In genomic region chr13:99241984-99242383, GRCm38 (mm10) we compare ENCODE assay signal across 26 mouse cellular contexts. TPM values are rescaled to one million over a fixed set of nuclear protein-coding genes. Genes with fewer than 3 reads are reported as not detected.
DNase-seq lines count a peak whose midpoint lies in the region; ATAC-seq and TF ChIP-seq lines count a peak whose summit lies in the region.
"Had no signal": no experiment of that assay in that cellular context is flagged by ENCODE, and none has a peak within 500 bp of the region (broad histone marks: within the 10 kb centered on the region; RNA-seq: fewer than 3 reads in every experiment).

No protein-coding gene starts in this region.

- no peaks in the 10 kb centered on the region for H3K27me3 ChIP-seq in kidney, embryonic 15.5 days
- H3K27me3 ChIP-seq in midbrain, embryonic 11.5 days (ENCODE audit: control insufficient read depth, insufficient read depth, low read length): no peaks in the 10 kb centered on the region
- H3K27me3 ChIP-seq: forebrain, embryonic 13.5 days; hindbrain, embryonic 13.5 days; intestine, embryonic 15.5 days; Patski had no signal

- H3K4me2 ChIP-seq in kidney, embryonic 15.5 days: no peak overlapping the region
- no peak overlapping the region for H3K4me2 ChIP-seq in midbrain, embryonic 11.5 days
- H3K4me2 ChIP-seq: forebrain, embryonic 13.5 days; heart, embryonic 11.5 days; hindbrain, embryonic 13.5 days; intestine, embryonic 15.5 days had no signal

- H3K4me1 ChIP-seq in kidney, embryonic 15.5 days: peaks cover 50% of the 10 kb centered on the region
- H3K4me1 ChIP-seq in midbrain, embryonic 11.5 days (ENCODE audit: control insufficient read depth, insufficient read depth, low read length): peaks cover 12% of the 10 kb centered on the region

- H3K4me3 ChIP-seq in gastrocnemius, adult 2 months: no peak overlapping the region
- no peak overlapping the region for H3K4me3 ChIP-seq in kidney, embryonic 15.5 days (replicated peaks)
- no peak overlapping the region for H3K4me3 ChIP-seq in midbrain, embryonic 11.5 days (ENCODE audit: low read depth, low read length)
- H3K4me3 ChIP-seq: forebrain, embryonic 10.5 days; forebrain, embryonic 13.5 days; hindbrain, embryonic 10.5 days; hindbrain, embryonic 13.5 days; intestine, embryonic 15.5 days had no signal

- intact Hi-C loops in gastrocnemius, adult 2 months (cut with DNase I): no loop called here
- intact Hi-C loops in gastrocnemius, postnatal 14 days (cut with DNase I; ENCODE audit: low total_unique reads): no loop called here

- WGBS in kidney, embryonic 15.5 days: 80% methylated on average over 3 of the region's 3 CpGs
- WGBS in midbrain, embryonic 11.5 days: 83% methylated on average over 3 of the region's 3 CpGs

- no peak overlapping the region for H3K9ac ChIP-seq in kidney, embryonic 15.5 days
- no peak overlapping the region for H3K9ac ChIP-seq in midbrain, embryonic 11.5 days (ENCODE audit: low read length)
- H3K9ac ChIP-seq: forebrain, embryonic 13.5 days; forebrain, postnatal 0 days; hindbrain, embryonic 13.5 days; intestine, embryonic 15.5 days had no signal

- no peaks in the 10 kb centered on the region for H3K9me3 ChIP-seq in kidney, embryonic 15.5 days (replicated peaks)
- no peaks in the 10 kb centered on the region for H3K9me3 ChIP-seq in midbrain, embryonic 11.5 days (ENCODE audit: control insufficient read depth, low read length)
- H3K9me3 ChIP-seq: forebrain, embryonic 10.5 days; forebrain, embryonic 13.5 days; G1E; hindbrain, embryonic 10.5 days; hindbrain, embryonic 13.5 days; intestine, embryonic 15.5 days had no signal

- DNase-seq in gastrocnemius, adult 2 months: no peak
- no peak for DNase-seq in gastrocnemius, postnatal 14 days
- DNase-seq in kidney, adult 18-20 months: no peak
- DNase-seq in midbrain, embryonic 11.5 days (ENCODE audit: low spot score, missing footprints): no peak
- DNase-seq: adrenal gland, postnatal 10 days; adrenal gland, postnatal 36 days; B cell, adult 2 months; cerebellum, adult 18-20 months; cerebellum, adult 9-10 months; cerebellum, postnatal 14 days; forebrain, postnatal 0 days; gastrocnemius, postnatal 36 days; heart, adult 18-20 months; heart, postnatal 36 days had no signal

- no peak for ATAC-seq in kidney, embryonic 15.5 days (replicated peaks; ENCODE audit: low FRiP score)
- ATAC-seq in megakaryocyte, adult 5-6 weeks (ENCODE audit: poor library complexity, severe bottlenecking): peak; percentile 48
- no peak for ATAC-seq in midbrain, embryonic 11.5 days (ENCODE audit: low FRiP score)
- ATAC-seq: forebrain, embryonic 13.5 days; forebrain, postnatal 0 days; hindbrain, embryonic 16.5 days; intestine, embryonic 15.5 days; Patski had no signal

- TF ChIP-seq CTCF in gastrocnemius, adult 2 months (IDR thresholded peaks at IDR 0.05): no peak

- peak overlapping the region; percentile 49; the same call in 1 of the 2 replicates for H3K27ac ChIP-seq in gastrocnemius, adult 2 months
- 0 out of 2 replicates have a peak overlapping the region, but pooled peaks have one; percentile 13 for H3K27ac ChIP-seq in kidney, embryonic 15.5 days
- no peak overlapping the region for H3K27ac ChIP-seq in midbrain, embryonic 11.5 days (ENCODE audit: low read depth, low read length)
- H3K27ac ChIP-seq: forebrain, embryonic 10.5 days; forebrain, embryonic 13.5 days; hindbrain, embryonic 10.5 days; hindbrain, embryonic 13.5 days; intestine, embryonic 15.5 days had no signal

- H3K36me3 ChIP-seq in kidney, embryonic 15.5 days: no peaks in the 10 kb centered on the region
- H3K36me3 ChIP-seq in midbrain, embryonic 11.5 days (ENCODE audit: control insufficient read depth, insufficient read depth, low read length): no peaks in the 10 kb centered on the region
- H3K36me3 ChIP-seq: forebrain, embryonic 10.5 days; G1E; hindbrain, embryonic 10.5 days; hindbrain, embryonic 13.5 days; intestine, embryonic 15.5 days had no signal

RNA-seq across cellular contexts. Expression of gene Zfp366, which starts 57.4 kb away (rescaled TPM):
- total RNA-seq in gastrocnemius, adult 2 months (2021): 1 to 10 TPM; 3.1 to 7.8 TPM
- 1 to 10 TPM; 6.0 to 7.4 TPM for total RNA-seq in gastrocnemius, postnatal 14 days (2021)
- polyA plus RNA-seq in kidney, embryonic 15.5 days (2015; fragmentation: Nextera tagmentation; extraction: Ambion mirVana): 0.99 and 1.1 TPM in 2 replicates
- 0.21 and 0.69 TPM in 2 replicates for total RNA-seq in megakaryocyte, adult 5-6 weeks (2015)
- total RNA-seq in megakaryocyte, adult 5-6 weeks (2017): 0.04 and 0.08 TPM in 2 replicates
- polyA plus RNA-seq in midbrain, embryonic 11.5 days (2014; fragmentation: Nextera tagmentation; extraction: Ambion mirVana): 0.75 and 0.87 TPM in 2 replicates
- total RNA-seq: CH12.LX had no signal
- polyA plus RNA-seq: G1E had no signal
